Mouse (Mus musculus) spleen, postnatal 0 days (tissue): Measurements from ENCODE around the gene Gm12258. TPM values are rescaled to one million over a fixed set of nuclear protein-coding genes. Genes with fewer than 3 reads are reported as not detected.

Experiments
- polyA plus RNA-seq: library from polyadenylated mRNA; unstranded; fragments of >200 nt; fragmentation: Nextera tagmentation; extraction: Ambion mirVana; gene quantifications from 2 replicates; pipeline ENCODE4 v1.2.1, GENCODE M21; 2015

Gm12258 gene
- 2.7 and 3.0 TPM in 2 replicates for polyA plus RNA-seq

GRCm38 (mm10) chr11:58846919-58847461 lies at the start of gene Gm12258:
Gene Gm12258, plus strand, starts transcription at chr11:58847158.

DNA sequence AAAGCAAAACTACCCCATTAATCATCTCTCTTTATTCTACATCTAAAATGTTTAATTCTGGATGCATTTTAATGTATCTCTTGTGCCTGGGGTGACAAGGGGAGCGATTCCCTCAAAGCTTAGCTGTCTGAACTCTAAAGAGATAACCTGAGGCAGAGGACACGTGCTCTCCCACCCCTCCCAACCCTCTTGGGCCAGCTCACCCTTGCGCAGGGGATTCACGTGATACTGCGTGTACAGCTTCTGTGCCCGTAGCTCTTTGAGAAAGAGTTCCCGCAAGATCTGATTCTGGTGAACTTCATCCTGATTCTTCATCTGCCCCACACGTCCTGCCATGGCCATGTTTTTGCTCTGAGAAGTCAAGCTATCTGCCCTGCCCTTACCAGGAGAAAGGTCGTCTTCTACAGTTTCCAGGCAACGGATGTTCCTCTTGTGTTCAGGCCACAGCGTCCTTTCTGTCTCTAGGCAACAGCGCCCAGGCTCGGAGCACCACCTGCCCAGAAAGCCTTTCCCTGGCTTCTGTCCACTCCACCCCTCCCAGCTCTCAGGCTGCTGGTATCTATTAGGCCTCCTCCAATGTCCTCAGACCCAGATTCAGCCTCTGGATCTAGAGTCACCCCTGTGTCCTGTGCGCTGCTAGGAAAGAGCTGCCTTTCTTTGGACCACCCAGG lies 45.3 kb upstream of the Gm12258 start, which contains the start of gene Fam183b:
Gene Fam183b, minus strand, starts transcription at position 403 of the 671 bp plus-strand sequence.

DNA sequence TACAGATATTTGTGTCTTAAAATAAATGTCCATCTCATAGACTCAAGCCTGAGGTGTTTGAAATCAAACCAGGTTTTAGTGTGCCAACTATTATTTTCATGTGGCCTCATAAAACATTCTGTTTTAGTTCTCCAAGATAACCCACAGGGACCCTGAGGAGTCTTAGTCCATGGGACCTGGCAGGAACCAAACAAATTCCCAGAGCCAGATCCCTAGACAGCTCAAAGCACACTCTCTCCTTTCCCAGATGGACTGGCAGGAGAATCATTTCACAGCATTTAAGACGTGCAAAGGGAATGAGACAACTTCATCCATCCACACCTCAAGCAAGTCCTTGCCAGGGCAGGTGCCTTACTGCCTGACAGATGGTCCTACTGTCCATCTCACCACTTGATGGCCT lies 32.3 kb upstream of the Gm12258 start, which contains the start of gene Olfr313:
Gene Olfr313, plus strand, starts transcription at position 301 of the 400 bp plus-strand sequence.

GRCm38 (mm10) chr11:58828937-58829336 lies 18.0 kb upstream of the Gm12258 start, which contains the start of gene Olfr312:
Gene Olfr312, plus strand, starts transcription at chr11:58829237.

GRCm38 (mm10) chr11:58838951-58839350 lies 8.0 kb upstream of the Gm12258 start, which contains the start of gene Olfr311:
Gene Olfr311, plus strand, starts transcription at chr11:58839251.

GRCm38 (mm10) chr11:58867039-58867953 lies 20.3 kb downstream of the Gm12258 start, which contains the start of gene 2810021J22Rik:
Gene 2810021J22Rik, plus strand, starts transcription at chr11:58867216.

GRCm38 (mm10) chr11:58903511-58904409 lies 56.8 kb downstream of the Gm12258 start, which contains the start of gene Zfp39:
Gene Zfp39, minus strand, starts transcription at chr11:58904225.

Other genes starting within 250 kb of the Gm12258 start
- 0.14 and 0.19 TPM in 2 replicates for gene 2210407C18Rik, start 231.1 kb upstream of the Gm12258 start, polyA plus RNA-seq
- not detected in 2 replicates for gene Olfr323, start 216.7 kb upstream of the Gm12258 start, polyA plus RNA-seq
- gene Trim58, start 206.7 kb upstream of the Gm12258 start, polyA plus RNA-seq = 12.8 and 13.1 TPM in 2 replicates
- gene Olfr322, start 188.4 kb upstream of the Gm12258 start, polyA plus RNA-seq = 0.04 TPM in 2 replicates
- gene Olfr320, start 166.1 kb upstream of the Gm12258 start, polyA plus RNA-seq = not detected in 2 replicates
- gene Olfr319, start 148.0 kb upstream of the Gm12258 start, polyA plus RNA-seq = not detected in 2 replicates
- gene Olfr318, start 123.1 kb upstream of the Gm12258 start, polyA plus RNA-seq = not detected in 2 replicates
- gene Olfr317, start 107.9 kb upstream of the Gm12258 start, polyA plus RNA-seq = not detected in 2 replicates
- gene Olfr316, start 94.4 kb upstream of the Gm12258 start, polyA plus RNA-seq = not detected in 2 replicates
- gene Olfr315, start 74.0 kb upstream of the Gm12258 start, polyA plus RNA-seq = not detected in 2 replicates
- gene Olfr314, start 64.2 kb upstream of the Gm12258 start, polyA plus RNA-seq = not detected in 2 replicates
- not detected in 2 replicates for gene Fam183b, start 45.2 kb upstream of the Gm12258 start, polyA plus RNA-seq
- not detected in 2 replicates for gene Olfr313, start 32.2 kb upstream of the Gm12258 start, polyA plus RNA-seq
- not detected in 2 replicates for gene Olfr312, start 17.9 kb upstream of the Gm12258 start, polyA plus RNA-seq
- not detected in 2 replicates for gene Olfr311, start 7.9 kb upstream of the Gm12258 start, polyA plus RNA-seq
- gene 2810021J22Rik, start 20.1 kb downstream of the Gm12258 start, polyA plus RNA-seq = 2.2 and 4.1 TPM in 2 replicates
- 6.0 and 6.6 TPM in 2 replicates for gene Zfp39, start 57.1 kb downstream of the Gm12258 start, polyA plus RNA-seq
- gene Btnl10, start 70.8 kb downstream of the Gm12258 start, polyA plus RNA-seq = 22.2 and 26.7 TPM in 2 replicates
- gene Rnf187, start 91.8 kb downstream of the Gm12258 start, polyA plus RNA-seq = 175 TPM in 2 replicates
- gene Hist3h2ba, start 101.8 kb downstream of the Gm12258 start, polyA plus RNA-seq = 14.6 and 17.4 TPM in 2 replicates
- gene Hist3h2a, start 107.5 kb downstream of the Gm12258 start, polyA plus RNA-seq = 26.0 and 27.0 TPM in 2 replicates
- gene Trim17, start 107.5 kb downstream of the Gm12258 start, polyA plus RNA-seq = 0.08 and 0.17 TPM in 2 replicates
- 14.6 and 17.4 TPM in 2 replicates for gene Trim11, start 130.9 kb downstream of the Gm12258 start, polyA plus RNA-seq